Mouse (Mus musculus) MEL (cell line): ENCODE measurements around the gene Acvrl1.

Source experiments
- CTCF ChIP-seq, 3 experiments: IDR thresholded peaks in 2 of 3; conservative IDR thresholded peaks in 1 of 3; 2 replicates each; pipeline ENCODE4 v1.5.1; 2011 to 2012; ENCODE audit warnings: low read length in 3 of 3, low read depth in 2 of 3, mild to moderate bottlenecking in 2 of 3, improper control_type of control experiment in 1 of 3, inconsistent platforms in 1 of 3, mixed read lengths in 1 of 3, moderate library complexity in 1 of 3; ENCODE audit not compliant: control insufficient read depth in 1 of 3, insufficient read depth in 1 of 3, poor library complexity in 1 of 3, severe bottlenecking in 1 of 3
- GATA1 ChIP-seq: IDR thresholded peaks from 2 replicates; pipeline ENCODE4 v1.6.1; 2011; ENCODE audit warnings: low read depth, low read length, improper control_type of control experiment
- JUND ChIP-seq: IDR thresholded peaks from 2 replicates; pipeline ENCODE4 v1.6.1; 2011; ENCODE audit warnings: low read depth, mild to moderate bottlenecking, improper control_type of control experiment, low read length
- MAX ChIP-seq: IDR thresholded peaks from 2 replicates; pipeline ENCODE4 v1.6.1; 2011; ENCODE audit warnings: low read length, improper control_type of control experiment
- NELFE ChIP-seq: IDR thresholded peaks from 2 replicates; pipeline ENCODE4 v1.6.1; 2011; ENCODE audit warnings: low read depth, low read length, improper control_type of control experiment
- POLR2A ChIP-seq, 2 experiments: IDR thresholded peaks; 2 replicates each; pipeline ENCODE4 v1.6.1; 2011 to 2012; ENCODE audit warnings: low read length in 2 of 2, mild to moderate bottlenecking in 2 of 2, control low read depth in 1 of 2, improper control_type of control experiment in 1 of 2, low read depth in 1 of 2, moderate library complexity in 1 of 2; ENCODE audit not compliant: control insufficient read depth in 1 of 2, insufficient read depth in 1 of 2, poor library complexity in 1 of 2
- ZKSCAN1 ChIP-seq: IDR thresholded peaks from 2 replicates; pipeline ENCODE4 v1.6.1; 2012; ENCODE audit warnings: low read depth, mild to moderate bottlenecking, inconsistent platforms, low read length, improper control_type of control experiment, moderate library complexity

DNA sequence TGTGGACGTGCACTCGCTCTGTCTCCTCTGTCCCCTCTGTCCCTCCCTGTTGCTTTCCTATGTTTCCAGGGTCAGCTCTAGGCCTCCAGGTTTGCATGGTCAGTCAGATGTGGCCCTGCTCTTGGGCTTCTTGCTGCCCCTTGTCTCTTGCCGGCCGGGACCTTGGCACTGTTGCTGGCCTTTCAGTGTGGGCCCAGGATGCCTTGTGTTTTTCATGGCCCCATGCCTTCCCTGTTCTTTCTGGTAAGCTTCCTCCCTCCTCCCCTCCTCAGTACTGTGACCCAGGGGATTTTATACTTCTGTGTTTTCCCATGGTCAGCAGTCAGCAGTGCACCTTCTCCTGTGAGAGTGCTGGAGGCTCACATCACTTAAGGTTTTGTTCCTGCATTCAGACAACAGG is 53.2 kb downstream of the Acvrl1 start:
- TF ChIP-seq NELFE (no peak), CTCF (IDR thresholded peaks at IDR 0.05 in 2 of 3, conservative IDR thresholded peaks at IDR 0.05 in 1 of 3; ENCODE audit: control insufficient read depth in 1 of 3, insufficient read depth in 1 of 3, low read depth in 2 of 3, low read length in 3 of 3, poor library complexity in 1 of 3, severe bottlenecking in 1 of 3) (no peak), MAX (no peak), GATA1 (no peak), POLR2A (IDR thresholded peaks at IDR 0.05; ENCODE audit: control insufficient read depth in 1 of 2, insufficient read depth in 1 of 2, low read depth in 1 of 2, low read length in 2 of 2, poor library complexity in 1 of 2) (no peak), ZKSCAN1 (no peak), JUND (no peak)
